Mouse (Mus musculus): ENCODE data around the gene Nup160.
A peak's percentile ranks its signal among the peaks of the same experiment; 100 is the strongest.

DNA sequence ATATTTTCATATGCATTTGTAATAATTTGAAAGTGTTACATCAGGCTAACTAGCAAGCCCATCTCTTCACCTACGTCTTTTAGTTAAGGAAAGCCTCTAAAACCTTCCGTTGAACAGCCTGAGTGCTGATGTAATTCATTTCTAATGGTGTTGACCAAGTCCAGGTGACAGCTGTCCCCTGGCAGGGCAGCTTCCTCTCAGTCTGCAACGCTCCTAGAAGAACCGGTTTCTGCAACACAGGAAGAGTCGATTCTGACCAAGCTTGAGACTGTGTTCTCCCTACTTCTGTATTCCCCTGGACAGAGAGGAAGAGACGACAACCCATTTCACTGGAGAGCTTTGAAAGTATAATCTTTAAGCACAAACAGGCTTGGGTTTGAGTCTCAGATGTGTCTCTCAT is 21.6 kb upstream of the Nup160 start:
- TF ChIP-seq TCF12 (IDR thresholded peaks at IDR 0.05; ENCODE audit: insufficient read depth, poor library complexity, severe bottlenecking) (no peak), MYOD1 (IDR thresholded peaks at IDR 0.05; ENCODE audit: control insufficient read depth in 1 of 3, insufficient read length in 2 of 3, low read depth in 2 of 3) (peak in 1 of 3 experiments; percentile 37), CEBPB (IDR thresholded peaks at IDR 0.05; ENCODE audit: insufficient read depth, poor library complexity, severe bottlenecking) (peak; percentile 21; the same call in 1 of the 2 replicates), POLR2A (IDR thresholded peaks at IDR 0.05; ENCODE audit: insufficient read length, low read depth) (no peak), USF1 (IDR thresholded peaks at IDR 0.05; ENCODE audit: low read depth) (no peak), POLR2AphosphoS2 (IDR thresholded peaks at IDR 0.05; ENCODE audit: insufficient read length, low read depth) (no peak)
